In the genomic region with DNA sequence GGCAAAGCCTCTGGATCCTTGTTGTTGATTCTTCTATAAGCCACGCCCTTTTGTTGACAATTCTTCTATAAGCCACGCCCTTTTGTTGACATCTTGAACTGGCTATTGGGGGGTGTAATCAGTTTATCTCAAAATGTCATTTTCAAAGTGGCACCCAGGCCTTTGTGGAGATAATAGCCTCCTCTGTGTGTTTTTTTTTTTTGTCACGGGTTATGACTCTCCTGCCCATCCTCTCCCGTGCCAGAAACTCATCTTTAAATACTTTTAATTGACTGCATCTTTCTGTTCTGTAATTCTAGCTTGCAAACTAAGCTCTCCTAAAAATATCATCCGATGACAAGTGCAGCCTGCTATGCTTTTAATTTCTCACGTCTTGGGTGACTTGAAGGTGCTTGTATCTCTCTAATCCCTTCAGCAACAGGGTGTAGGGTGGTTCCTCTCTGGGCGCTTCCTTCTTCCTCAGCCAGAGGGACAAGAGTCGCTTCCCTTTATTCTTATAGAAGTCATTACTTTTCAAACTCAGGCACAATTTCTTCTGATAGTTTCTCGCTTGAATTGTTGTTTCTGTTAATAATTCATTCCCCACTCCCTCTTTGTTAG, we compare ENCODE assay signal across 26 mouse cellular contexts.
DNase-seq lines count a peak whose midpoint lies in the region; ATAC-seq and TF ChIP-seq lines count a peak whose summit lies in the region.
"Had no signal": no experiment of that assay in that cellular context is flagged by ENCODE, and none has a peak within 500 bp of the region (broad histone marks: within the 10 kb centered on the region; RNA-seq: fewer than 3 reads in every experiment).

No protein-coding gene starts in this region.

- H3K79me2 ChIP-seq in heart, adult 2 months (replicated peaks; ENCODE audit: control insufficient read depth, insufficient read depth, low read length) = no peaks in the 10 kb centered on the region

- H3K4me1 ChIP-seq in heart, adult 2 months (ENCODE audit: control insufficient read depth, insufficient read depth, low read length) = peaks cover 11% of the 10 kb centered on the region
- peaks cover 22% of the 10 kb centered on the region for H3K4me1 ChIP-seq in liver, embryonic 13.5 days (replicated peaks)
- H3K4me1 ChIP-seq in liver, postnatal 0 days (ENCODE audit: insufficient read depth) = peaks cover 19% of the 10 kb centered on the region
- H3K4me1 ChIP-seq: embryonic facial prominence, embryonic 13.5 days; forebrain, embryonic 13.5 days; hindbrain, embryonic 13.5 days; limb, embryonic 12.5 days; midbrain, embryonic 12.5 days had no signal

- peak overlapping the region; percentile 31 for H3K27ac ChIP-seq in heart, adult 2 months
- no peak overlapping the region for H3K27ac ChIP-seq in liver, embryonic 13.5 days
- no peak overlapping the region for H3K27ac ChIP-seq in liver, postnatal 0 days (ENCODE audit: low read depth)
- H3K27ac ChIP-seq: embryonic facial prominence, embryonic 13.5 days; forebrain, embryonic 13.5 days; hindbrain, embryonic 13.5 days; limb, embryonic 12.5 days; macrophage; midbrain, embryonic 12.5 days; neural tube, embryonic 15.5 days had no signal

- H3K36me3 ChIP-seq in heart, adult 2 months (ENCODE audit: control insufficient read depth, insufficient read depth, low read length) = peaks cover 3% of the 10 kb centered on the region
- no peaks in the 10 kb centered on the region for H3K36me3 ChIP-seq in liver, embryonic 13.5 days
- no peaks in the 10 kb centered on the region for H3K36me3 ChIP-seq in liver, postnatal 0 days (replicated peaks; ENCODE audit: insufficient read depth, low read length)
- H3K36me3 ChIP-seq in splenic B cell, adult 2 months (ENCODE audit: control insufficient read depth, insufficient read depth, low read length, poor library complexity, severe bottlenecking) = no peaks in the 10 kb centered on the region
- H3K36me3 ChIP-seq: embryonic facial prominence, embryonic 13.5 days; G1E; hindbrain, embryonic 13.5 days; limb, embryonic 12.5 days; midbrain, embryonic 12.5 days; neural tube, embryonic 15.5 days had no signal

- WGBS in heart, adult 2 months = 70% methylated on average over 9 of the region's 9 CpGs
- 42% methylated on average over 9 of the region's 9 CpGs for WGBS in liver, embryonic 13.5 days (ENCODE audit: insufficient replicate concordance)
- 46% methylated on average over 9 of the region's 9 CpGs for WGBS in liver, postnatal 0 days (ENCODE audit: insufficient replicate concordance)

- intact Hi-C loops in heart, adult 2 months (cut with DNase I) = no loop called here
- intact Hi-C loops in heart, postnatal 36 days (cut with DNase I) = no loop called here

- 0 out of 2 replicates have a peak, but pooled peaks have one; percentile 39 for ATAC-seq in liver, embryonic 13.5 days (ENCODE audit: low read depth)
- ATAC-seq in liver, postnatal 0 days = no peak
- ATAC-seq in granulocyte monocyte progenitor cell, adult 5-6 weeks (replicated peaks; ENCODE audit: poor library complexity, severe bottlenecking) = peak; percentile 71
- ATAC-seq: activated CD4-positive, CD25-positive, alpha-beta regulatory T cell, adult 4 months; forebrain, embryonic 13.5 days; lung, postnatal 0 days had no signal

- TF ChIP-seq EP300 in heart, adult 2 months (IDR thresholded peaks at IDR 0.05; ENCODE audit: insufficient read depth, low read depth, low read length) = no peak
- no peak for TF ChIP-seq EP300 in liver, postnatal 0 days (IDR thresholded peaks at IDR 0.05; ENCODE audit: low read depth)

- H3K9ac ChIP-seq in heart, adult 2 months (ENCODE audit: low read depth, low read length) = no peak overlapping the region
- H3K9ac ChIP-seq in liver, embryonic 13.5 days = no peak overlapping the region
- no peak overlapping the region for H3K9ac ChIP-seq in liver, postnatal 0 days (replicated peaks)
- H3K9ac ChIP-seq: embryonic facial prominence, embryonic 13.5 days; forebrain, embryonic 13.5 days; hindbrain, embryonic 13.5 days; limb, embryonic 12.5 days; midbrain, embryonic 12.5 days; neural tube, embryonic 15.5 days had no signal

- no peaks in the 10 kb centered on the region for H3K9me3 ChIP-seq in liver, embryonic 13.5 days (replicated peaks)
- H3K9me3 ChIP-seq in liver, postnatal 0 days (ENCODE audit: low read length) = no peaks in the 10 kb centered on the region
- H3K9me3 ChIP-seq: embryonic facial prominence, embryonic 13.5 days; forebrain, embryonic 13.5 days; hindbrain, embryonic 13.5 days; limb, embryonic 12.5 days; midbrain, embryonic 12.5 days; neural tube, embryonic 15.5 days had no signal

- no peak overlapping the region for H3K4me3 ChIP-seq in heart, adult 2 months
- no peak overlapping the region for H3K4me3 ChIP-seq in liver, embryonic 13.5 days (replicated peaks)
- no peak overlapping the region for H3K4me3 ChIP-seq in liver, postnatal 0 days (ENCODE audit: low read depth, low read length)
- H3K4me3 ChIP-seq: embryonic facial prominence, embryonic 13.5 days; erythroblast, embryonic 14.5 days; forebrain, embryonic 13.5 days; hindbrain, embryonic 13.5 days; limb, embryonic 12.5 days; midbrain, embryonic 12.5 days; neural tube, embryonic 15.5 days had no signal

- DNase-seq in heart, adult 2 months = no peak
- DNase-seq in heart, postnatal 36 days = no peak
- no peak for DNase-seq in liver, embryonic 13.5 days
- no peak for DNase-seq in liver, postnatal 0 days
- DNase-seq in splenic B cell, adult 2 months (ENCODE audit: low read depth, low spot score) = peak; percentile 17
- no peak for DNase-seq in cerebellum, adult 9-11 months
- DNase-seq: adrenal gland, adult 8-10 months; B cell, adult 2 months; cerebellum, adult 11-12 months; cerebellum, postnatal 14 days; gastrocnemius, postnatal 10 days; kidney, adult 18-20 months; kidney, postnatal 14 days had no signal

- no peaks in the 10 kb centered on the region for H3K27me3 ChIP-seq in heart, adult 2 months (ENCODE audit: control insufficient read depth, insufficient read depth, low read length)
- no peaks in the 10 kb centered on the region for H3K27me3 ChIP-seq in liver, embryonic 13.5 days
- H3K27me3 ChIP-seq in liver, postnatal 0 days (ENCODE audit: insufficient read depth, low read length) = no peaks in the 10 kb centered on the region
- no peaks in the 10 kb centered on the region for H3K27me3 ChIP-seq in splenic B cell, adult 2 months (ENCODE audit: control insufficient read depth, insufficient read depth, low read length, poor library complexity, severe bottlenecking)
- H3K27me3 ChIP-seq: CH12.LX; embryonic facial prominence, embryonic 13.5 days; forebrain, embryonic 13.5 days; hindbrain, embryonic 13.5 days; limb, embryonic 12.5 days; midbrain, embryonic 12.5 days; neural tube, embryonic 15.5 days had no signal

- no peak for TF ChIP-seq CTCF in heart, adult 2 months (IDR thresholded peaks at IDR 0.05)
- no peak for TF ChIP-seq CTCF in liver, postnatal 0 days (IDR thresholded peaks at IDR 0.05; ENCODE audit: low read depth)

- H3K4me2 ChIP-seq in liver, embryonic 13.5 days = no peak overlapping the region
- H3K4me2 ChIP-seq in liver, postnatal 0 days (ENCODE audit: low read depth, low read length) = no peak overlapping the region
- H3K4me2 ChIP-seq: embryonic facial prominence, embryonic 13.5 days; forebrain, embryonic 13.5 days; hindbrain, embryonic 13.5 days; limb, embryonic 12.5 days; midbrain, embryonic 12.5 days; neural tube, embryonic 15.5 days had no signal

- no peak for TF ChIP-seq POLR2A in heart, adult 2 months (IDR thresholded peaks at IDR 0.05; ENCODE audit: insufficient read depth, low read depth, low read length)
